Mouse (Mus musculus) thymus, adult 18-20 months (tissue): ENCODE measurements around the gene Tanc1.

Experiments
- DNase-seq, 2 experiments: peaks; one replicate each; pipeline ENCODE4 v3.0.0; 2022; ENCODE audit warnings: mixed read lengths in 2 of 2

The Tanc1 gene

DNA sequence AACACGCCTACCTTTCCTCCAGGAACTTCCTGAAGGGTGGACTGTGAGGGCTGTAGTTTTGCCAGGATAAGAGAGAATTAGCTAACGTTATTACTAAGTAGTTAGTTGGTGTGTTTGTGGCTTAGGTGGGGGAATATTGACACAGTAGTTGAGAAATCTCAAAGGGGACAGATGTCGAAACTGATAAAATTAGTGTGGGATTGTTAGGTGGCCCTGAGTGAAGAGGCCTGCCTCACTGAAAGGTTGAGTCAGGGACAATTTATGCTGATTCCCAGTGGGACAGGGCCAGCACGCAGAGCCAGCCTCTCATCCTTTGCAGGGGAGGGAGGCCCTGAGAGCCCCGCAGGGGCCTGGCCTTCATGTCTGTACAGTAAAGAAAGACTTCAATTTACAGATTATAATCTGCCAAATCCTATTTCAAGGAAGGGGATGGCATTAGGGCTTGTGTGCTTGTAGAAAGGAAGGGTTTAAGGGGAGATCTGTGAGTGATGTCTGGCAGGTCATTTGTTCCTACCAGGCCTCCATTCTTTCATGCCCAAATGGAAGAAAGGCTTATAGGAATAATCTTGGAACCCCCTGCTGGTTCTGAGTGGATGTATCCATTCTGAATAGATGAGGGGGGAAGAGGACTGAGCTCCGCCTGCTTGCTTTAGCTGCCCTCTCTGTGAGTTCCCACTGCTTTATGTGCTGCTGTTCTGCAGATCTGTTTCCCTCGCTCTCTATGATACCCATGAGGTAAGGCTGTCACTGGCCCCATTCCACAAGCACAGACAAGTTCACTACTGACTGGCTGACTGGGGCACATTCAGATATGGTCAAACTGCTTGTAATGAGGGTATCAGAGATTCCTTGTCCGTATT lies 41.7 kb downstream of the Tanc1 start:
- DNase-seq: no peak

DNA sequence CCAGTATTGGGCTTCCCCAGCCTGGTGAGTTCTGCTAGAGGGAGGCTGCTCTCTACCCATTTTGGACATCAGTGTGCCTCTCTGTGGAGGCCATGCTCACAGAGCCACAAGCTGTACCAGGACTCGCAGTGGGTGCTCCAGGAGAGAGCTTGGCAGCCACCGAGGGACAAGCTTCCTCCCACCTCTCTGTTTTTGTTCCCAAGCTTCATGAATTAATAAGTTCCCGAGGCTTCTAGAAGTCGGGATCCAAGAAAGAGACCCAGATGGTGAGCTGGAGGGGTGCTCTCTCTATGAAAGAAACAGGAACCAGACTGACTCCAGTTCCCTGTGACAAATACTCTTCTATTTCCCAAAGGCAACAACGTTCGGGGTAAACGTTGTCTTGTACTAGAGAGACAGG lies 43.6 kb downstream of the Tanc1 start:
- no peak for DNase-seq

DNA sequence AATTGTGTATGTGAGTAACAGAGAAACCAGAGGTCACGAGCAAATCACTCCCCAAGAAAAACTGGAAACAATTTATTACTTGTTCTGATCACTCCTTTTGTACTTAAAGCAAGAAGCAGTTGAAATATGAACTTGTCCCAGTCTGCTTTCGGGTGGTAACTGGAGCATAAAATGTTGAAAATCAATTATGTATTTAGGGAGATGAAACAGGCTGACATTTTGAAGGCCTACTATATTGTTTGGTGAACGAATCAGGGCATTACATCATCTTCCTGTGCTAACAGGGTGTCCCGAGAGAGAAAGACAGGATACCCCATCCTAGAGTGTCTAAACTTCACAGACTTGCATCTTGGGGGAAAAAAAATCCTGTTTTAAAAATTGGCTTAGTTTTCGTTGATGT lies 44.8 kb downstream of the Tanc1 start:
- no peak for DNase-seq

DNA sequence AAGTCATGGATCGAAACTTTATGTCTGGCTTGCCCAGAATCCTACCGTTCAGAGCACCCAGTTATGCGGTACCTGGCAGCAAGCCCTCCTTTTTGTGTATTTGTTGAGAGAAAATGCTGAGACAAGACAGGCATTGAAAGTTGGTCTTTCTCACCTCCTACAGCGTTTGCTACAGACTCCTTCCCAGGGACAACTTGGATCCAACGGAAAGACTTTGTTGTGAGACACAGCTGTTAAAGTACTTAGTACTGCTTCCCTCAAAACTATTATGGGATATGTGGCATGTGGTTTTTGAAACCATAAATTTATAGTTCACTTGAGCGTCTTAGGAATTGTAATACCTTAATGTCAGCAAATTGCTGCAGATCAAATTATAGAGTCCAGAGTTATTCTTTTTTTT lies 47.8 kb downstream of the Tanc1 start:
- no peak for DNase-seq

DNA sequence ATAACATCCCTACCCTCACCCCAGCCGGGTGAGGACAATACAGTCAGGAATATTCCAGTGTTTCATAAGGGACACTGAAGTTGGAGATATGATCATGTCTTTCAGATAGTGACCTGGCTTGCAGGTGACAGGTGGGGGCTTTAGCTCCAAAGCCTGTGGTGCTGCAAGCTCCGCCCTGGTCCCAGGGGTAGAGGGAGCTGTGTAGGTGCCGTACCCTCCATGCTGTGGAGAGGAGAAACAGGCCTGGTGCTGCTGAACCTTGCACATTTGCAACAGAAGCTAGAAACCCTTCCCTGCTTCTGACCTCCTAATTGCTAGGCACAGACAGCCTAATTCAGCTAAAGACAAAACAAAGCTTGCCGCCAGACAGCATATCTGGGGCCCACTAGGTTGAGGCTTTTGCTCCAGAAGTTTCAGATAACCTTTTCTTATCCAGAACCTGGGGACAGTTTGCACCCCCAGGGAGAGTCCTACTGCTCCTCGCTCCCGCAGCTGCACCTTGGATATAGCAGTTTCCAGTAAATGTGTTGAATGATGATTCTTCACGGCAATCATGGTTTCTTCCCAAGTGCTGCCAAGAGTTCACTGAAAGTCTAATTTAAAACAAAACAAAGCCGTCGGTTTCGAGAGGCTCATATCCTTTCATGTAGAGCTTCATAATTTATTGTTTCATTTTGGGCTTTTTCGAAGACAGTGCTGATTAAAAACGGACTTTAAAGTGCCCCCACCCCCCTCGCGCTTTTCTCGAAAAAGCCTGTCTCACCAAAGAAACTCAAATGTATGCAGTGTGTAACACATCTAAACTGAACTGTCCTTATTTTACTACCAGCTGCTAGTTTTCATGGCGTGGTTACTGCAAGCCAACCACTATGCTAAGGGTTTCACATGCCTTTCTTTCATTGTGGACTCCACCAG lies 49.3 kb downstream of the Tanc1 start:
- DNase-seq: no peak

DNA sequence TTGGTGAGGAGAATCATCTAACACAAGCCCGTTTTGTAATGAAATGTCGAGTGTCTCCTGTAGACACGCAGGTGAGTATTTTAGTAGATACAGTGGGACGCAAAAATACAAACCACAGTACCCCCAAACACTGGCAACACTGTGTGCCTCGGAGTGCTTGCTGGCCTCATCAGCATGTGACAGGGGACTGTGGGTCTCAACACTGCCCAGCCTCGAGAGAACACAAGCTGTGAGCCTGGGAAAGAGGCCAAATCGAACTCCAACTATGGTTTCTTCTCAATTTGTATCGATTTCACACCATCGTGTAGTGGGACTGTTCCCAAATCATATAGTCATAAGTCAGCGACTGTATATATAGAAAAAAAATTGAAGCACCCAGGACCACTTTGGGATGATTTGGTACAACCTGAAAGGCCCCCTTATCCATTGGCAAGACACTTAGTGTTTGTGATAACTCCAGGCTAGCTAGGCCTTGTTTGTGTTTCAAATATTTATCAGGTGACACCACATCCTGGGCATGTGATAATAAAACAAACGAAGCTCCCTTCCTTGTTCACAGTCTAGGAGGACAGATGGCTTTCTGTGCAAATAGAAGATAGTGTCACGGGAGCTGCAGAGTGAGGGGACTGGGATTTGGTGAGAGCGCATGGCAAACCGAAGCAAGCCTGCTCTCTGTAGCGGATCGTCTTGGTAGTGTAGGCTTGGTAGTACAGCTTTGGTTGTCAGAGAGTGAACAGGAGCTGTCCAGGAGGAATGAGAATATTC lies 53.1 kb downstream of the Tanc1 start:
- no peak for DNase-seq

DNA sequence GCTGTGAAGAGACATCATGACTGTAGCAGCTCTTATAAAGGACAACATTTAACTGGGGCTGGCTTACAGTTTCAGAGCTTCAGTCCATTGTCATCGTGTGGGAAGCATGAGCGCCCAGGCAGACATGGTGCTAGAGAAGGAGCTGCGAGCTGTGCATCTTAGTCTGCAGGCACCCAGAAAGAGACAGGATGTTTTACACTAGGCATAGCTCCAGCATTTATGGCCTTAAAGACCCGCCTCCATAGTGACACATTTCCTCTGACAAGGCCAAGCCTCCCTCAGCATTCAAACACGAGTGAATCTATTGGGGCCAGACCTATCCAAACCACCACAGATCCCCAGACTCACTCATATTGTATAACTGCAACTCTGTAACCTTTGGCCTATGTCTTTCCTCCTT lies 54.7 kb downstream of the Tanc1 start:
- DNase-seq: no peak

DNA sequence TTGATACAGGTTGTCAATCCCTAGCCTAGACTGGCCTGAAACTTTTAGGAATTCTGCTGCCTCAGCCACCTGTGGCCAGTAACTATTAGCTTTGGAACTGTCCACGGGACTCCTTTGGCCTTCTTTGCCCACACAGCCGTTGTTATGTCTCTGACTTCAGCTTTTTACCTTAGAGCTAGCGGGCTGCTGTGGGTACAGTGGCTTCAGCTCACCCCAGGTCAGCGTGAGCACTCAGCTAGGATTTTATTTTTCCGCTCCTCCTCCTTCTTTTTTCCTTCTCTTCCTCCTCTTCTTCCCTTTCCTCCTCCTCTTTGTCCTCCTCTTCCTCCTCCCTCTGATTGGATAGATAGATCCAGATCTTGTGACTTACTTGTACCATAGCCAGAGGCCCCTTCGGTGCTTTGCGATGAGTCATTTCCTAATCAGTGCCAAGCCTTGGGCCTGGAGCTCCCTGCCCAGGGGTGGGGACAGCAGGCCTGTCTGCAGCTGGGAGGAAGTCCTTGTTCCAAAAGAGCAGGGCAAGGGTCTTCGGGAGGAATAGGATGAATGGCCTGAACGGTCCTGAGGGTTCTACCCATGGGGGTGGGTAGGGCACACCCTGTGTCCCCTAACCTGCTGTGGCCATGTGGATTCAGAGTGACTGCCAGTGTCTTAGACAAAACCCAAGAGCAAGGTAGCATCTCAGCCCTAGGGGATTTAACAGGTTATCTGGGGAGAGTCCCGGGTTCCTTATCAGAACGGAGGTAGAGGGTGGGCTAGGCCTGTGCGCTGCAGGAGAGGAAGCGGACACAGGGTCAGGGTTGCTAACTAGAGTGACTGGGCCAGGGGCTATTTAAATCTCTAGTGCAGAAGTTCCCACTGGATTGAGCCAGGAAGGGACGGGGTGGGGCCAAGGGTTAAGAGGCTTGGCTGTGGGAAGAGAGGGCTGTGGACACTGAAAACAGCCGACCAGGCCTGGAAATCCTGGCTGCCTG lies 58.5 kb downstream of the Tanc1 start:
- DNase-seq: no peak

DNA sequence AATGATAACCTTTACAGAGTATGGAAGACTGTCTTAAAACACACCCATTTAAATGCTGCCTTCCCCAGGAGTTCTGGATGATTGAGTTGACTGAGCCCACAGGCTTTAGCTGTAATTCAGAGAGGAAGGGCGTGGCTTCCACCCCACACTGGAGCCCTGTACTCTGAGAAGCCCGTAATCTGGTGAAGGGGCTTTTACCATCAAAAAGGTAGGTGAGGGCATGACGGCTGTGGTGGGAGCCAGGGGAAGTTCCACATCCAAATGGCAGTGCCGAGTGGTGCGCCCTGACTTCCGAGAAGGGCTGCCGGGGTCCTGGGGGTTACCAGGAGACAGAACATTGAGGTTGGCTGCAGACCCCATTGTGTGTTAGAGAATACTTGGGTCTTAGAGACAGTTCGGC lies 59.8 kb downstream of the Tanc1 start:
- no peak for DNase-seq

DNA sequence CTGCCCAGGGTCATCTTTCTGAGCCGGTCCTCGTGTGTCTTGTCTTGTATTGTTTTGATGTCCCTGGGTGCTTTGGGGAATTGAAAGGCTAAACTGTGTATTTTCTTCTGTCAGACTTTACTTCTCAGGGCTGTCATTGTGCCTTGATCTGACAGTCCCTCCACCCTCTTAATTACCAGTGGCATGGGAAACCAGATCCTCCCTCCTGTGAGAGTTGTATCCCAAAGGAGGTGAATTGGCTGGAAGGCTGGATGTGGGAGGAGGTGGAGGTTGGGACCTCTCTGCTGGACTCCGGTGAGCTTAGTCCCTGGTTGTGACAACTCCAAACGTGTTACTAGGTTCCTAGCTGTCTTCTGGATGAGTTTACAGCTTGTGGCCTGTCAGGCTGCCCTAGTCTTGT lies 60.2 kb downstream of the Tanc1 start:
- DNase-seq: no peak

DNA sequence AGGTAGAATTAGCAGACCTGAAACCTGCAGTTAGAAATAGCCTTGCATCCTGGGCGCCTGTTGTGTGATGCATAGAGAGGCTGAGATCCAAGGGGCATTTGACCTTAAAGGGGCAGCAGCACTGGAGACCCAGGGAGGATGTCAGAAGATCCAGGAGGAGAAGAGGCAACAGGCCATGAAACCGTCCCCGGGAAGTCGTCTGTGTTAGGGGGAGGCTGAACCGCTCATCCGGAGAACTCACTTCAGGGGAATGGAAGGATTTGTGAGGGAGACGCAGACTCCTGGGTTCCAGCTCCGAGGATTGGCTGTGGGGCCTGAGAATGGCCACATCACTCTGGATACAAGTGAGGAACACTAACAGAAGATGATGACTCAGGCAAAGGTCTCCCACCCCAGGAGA lies 60.8 kb downstream of the Tanc1 start:
- no peak for DNase-seq

DNA sequence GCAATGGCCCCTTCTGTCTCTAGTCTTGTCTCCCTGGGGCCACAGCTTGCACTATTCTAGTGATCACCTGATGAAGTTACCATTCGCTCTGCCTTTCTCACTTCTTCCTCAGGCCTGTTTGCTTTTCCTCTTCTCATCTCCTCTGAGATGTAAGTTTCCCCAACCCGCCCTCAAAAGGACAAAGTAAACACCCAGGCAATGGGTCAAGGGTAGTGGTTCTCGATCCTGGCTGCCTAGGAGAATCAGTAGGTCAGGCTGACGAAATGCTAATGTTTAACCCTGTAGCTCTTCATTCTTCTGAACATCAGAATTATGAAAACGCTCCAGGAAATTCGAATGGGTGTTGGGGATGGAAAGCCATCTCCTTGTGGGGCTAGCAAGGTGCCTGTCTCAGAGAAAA lies 61.5 kb downstream of the Tanc1 start:
- no peak for DNase-seq

DNA sequence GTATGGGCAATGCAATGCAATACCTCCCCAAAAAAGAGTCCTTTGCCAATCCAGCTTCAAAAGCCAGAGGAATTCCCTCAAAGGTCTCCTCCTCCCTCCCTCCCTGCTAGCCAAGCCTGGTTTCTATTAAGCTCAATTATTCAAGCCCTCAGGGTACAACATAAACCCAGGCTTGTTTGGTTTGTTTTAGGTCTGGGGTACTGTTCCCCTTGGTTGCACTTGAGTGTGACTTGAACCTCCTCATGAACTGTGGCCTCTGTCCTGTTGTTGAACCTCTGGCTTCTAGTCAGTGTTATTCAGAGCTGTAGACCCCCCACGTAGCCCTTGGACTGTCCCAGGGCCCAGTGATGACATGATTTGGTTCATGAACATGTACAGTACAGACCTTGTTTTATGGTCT lies 62.0 kb downstream of the Tanc1 start:
- no peak for DNase-seq

DNA sequence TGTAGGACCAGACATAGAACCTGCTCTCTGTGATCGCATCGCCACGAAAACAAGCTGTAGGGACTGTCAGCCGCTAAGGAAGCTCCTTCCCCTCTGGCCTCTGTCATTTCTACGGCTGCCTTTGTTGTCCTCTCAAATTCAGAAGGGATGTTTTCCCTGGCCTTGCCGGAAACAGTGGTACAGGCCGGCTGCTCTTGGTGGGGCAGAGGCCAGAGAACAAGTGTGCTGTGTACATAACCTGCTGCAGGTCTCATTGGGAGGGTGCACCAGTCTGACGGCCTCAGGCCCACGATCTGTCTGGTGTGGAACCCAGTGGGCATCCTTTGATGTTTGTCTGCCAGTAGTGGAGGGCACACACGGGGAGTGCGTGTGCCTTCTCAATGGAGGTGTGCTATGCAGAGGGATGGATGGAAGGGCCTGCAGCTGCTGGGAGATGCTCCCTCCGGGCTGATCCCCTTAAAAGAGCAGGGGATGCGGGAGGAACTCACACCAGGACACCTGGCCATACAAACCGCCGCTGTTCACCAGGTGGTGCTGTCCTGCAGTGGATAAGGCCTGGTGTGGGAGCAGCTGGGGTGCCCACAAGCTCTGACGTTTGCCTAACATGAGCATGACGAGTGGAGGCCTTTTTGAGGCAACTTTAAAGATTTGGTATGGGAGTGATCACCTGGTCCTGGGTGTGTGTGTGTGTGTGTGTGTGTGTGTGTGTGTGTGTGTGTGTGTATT lies 63.6 kb downstream of the Tanc1 start:
- DNase-seq: no peak

DNA sequence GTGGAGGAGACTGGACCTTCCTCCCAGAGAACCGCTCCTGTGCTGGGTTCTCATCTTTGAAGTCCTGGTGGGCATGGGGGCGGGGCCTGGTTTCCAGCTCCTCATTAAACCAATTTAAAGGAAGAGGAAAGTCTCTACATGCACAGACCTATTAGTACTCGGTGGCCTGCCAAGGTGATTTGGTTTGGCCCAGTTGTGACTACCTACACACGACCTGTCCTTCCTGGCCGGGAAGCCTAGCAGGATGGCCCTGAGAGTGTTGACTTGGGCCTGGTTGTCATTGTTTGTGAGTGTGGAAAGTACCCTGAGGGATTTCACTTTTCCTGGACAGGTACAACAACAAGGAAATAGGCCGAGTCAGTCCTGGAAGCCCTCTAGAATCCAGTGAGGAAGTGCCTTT lies 64.2 kb downstream of the Tanc1 start:
- no peak for DNase-seq

DNA sequence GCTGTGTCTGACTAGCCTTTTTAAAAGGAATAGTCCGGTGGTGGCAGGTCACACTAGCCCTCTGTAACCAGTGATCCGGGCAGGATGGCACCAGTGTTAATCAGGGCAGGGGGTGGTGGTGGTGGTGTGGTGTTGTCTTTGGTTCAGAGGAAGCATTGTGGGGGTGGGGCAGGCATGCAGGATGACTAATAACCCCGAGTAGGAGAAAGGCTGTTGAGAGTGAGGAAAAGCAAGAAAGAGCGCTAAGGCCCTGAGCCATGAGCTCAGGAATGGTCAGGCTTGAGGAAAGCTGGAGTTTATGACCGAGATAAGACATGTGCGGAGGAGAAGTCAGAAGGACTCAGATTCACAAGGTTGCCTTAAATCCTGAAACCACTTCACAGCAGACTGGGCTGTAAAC lies 64.6 kb downstream of the Tanc1 start:
- DNase-seq: no peak

DNA sequence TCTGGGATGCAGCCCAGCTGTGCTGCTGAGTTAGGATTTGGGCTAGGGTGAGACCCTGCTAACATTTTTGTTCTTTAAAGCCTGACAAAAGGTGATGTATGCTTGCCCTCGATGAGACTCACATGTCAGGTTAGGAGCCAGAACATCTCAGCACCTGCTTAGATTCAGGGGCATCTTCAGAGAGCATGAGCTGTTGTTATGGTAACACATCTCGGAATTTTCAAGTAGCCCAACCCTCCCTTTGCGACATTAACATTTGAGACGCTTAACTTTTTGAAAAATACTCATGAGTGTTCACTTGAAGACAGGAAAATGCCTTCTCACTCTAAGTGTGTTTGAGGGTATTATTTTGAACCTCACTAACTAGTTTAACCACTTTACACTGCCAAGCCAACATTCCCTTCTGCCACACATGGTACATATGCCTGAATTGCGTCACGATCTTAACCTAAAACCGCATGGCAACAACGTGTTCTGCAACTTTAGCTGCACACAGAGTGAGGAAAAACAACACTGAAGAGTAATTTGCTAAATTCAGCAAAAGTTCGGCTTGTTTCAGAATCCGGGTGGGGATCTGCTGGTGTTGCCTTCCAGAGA lies 67.7 kb downstream of the Tanc1 start:
- no peak for DNase-seq

DNA sequence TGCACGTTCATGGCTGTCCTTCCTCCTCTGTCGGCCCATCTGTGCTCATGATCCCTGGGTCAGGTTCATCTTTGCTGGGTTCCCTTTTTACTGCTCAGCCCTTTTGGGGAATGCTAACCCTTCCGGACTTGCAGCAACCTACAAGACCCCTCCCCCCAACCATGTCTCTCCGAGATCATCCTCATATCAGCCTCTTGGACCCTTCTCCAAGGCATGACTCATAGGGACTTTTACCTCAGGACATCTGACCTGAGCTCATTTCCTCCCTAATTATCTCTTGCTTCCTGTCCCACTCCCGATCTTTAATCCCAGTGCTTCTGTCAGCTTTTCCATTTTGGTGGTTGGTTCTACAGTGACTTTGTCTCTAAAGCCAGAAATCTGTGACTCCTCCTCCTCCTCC lies 68.9 kb downstream of the Tanc1 start:
- DNase-seq: no peak

DNA sequence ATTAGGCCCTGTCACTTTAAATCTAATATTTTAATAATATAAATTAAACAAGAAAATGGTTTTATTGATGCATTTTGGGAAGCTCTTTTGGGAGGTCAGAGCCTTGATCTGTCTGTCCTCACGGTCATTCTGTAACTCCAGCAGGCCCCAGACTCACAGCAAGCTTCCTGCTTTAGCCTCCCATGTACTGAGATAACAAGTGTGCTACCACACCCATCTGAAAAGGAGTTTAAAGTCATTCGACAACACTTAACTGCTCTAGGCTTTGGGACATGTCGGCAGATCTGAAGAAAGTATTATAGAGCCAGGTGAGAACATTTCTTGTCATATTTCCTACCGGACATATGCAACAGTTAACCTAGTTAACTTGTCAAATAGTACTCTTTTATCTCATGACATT lies 69.3 kb downstream of the Tanc1 start:
- DNase-seq: no peak

DNA sequence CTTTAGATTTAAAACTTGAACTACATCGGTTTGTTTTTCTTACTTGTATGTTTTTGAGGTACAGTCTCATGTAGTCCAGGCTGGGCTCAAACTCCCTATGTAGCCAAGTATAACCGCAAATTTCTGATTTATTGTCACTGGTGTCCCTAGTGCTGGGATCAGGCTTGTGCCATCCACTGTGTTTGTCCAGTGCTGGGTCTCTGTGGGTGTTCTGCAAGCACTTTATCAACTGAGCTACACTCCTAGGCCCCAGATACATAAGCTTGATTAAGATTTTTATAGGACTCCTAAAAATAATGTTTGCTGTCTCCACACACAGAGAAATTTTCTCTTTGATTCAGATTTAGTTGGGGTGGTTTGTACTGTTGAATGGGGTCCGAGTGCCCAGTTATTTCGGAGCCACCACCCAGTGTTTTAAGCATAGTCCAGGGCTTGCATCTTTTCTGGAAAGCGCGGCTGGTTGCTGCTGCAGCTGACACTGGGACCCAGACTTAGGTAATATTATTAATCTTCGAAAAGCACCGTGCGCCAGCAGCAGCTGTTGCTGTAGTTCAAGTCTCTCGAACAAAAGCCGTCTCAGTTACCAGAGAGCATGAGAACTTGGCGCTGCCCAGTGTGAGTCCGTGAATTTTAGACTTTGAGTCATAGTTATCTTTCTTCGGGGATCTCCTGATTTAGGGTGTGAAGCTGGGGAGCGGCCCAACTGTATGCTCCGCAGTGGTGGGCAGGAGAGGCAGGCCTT lies 73.2 kb downstream of the Tanc1 start:
- no peak for DNase-seq
